Mouse (Mus musculus) activated CD4-positive, CD25-positive, alpha-beta regulatory T cell, adult 4 months (primary cell): ENCODE measurements around the gene Npas3. TPM values are rescaled to one million over a fixed set of nuclear protein-coding genes. Genes with fewer than 3 reads are reported as not detected.

Experiments used
- ATAC-seq: one replicate; pipeline ENCODE4 v1.8.0; 2017
- polyA plus RNA-seq, 2 experiments: library from polyadenylated mRNA; unstranded; fragments of 100-300 nt; shearing (Covaris generic); gene quantifications; one replicate each; pipeline ENCODE4 v1.2.1; 2017

Npas3 gene
- polyA plus RNA-seq, 2 experiments from 2014 or later = 0.05 TPM; not detected in 1

DNA sequence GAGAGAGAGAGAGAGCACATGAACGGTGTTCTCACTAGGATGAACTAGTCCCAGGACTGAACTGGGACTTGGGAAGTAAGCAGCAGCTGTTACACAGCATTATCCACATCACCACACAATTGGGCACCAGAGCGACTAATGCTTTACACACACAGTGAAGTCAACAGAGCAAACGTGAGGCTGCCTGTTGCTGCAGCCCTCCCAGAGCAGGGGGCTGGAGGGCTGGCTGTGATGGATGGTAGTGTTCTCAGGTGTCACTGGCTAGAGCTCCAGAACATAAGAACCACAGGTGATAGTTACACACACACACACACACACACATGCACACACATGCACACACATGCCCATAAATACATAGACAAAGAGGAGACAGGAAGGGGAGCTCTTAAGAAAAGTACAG, 626.7 kb downstream of the Npas3 start:
- ATAC-seq = no peak

DNA sequence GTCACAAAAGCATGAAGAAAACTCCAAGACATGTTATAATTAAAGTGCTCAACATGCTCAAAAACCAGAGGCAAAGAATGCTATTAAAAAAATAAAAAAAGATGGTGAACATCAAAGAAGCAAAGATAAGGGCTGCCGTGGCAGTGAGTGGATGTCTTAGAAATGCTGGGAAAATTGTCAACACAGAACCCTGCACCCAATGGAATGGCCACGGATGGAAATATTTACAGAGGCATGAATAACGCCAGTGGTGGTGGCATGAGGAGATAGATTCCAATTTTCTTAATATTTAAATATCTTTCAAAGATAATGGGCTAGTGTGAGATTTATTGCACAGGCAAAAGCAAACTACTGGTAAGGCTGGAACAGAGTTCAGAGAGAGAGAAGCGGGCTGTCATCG, 628.2 kb downstream of the Npas3 start:
- no peak for ATAC-seq

DNA sequence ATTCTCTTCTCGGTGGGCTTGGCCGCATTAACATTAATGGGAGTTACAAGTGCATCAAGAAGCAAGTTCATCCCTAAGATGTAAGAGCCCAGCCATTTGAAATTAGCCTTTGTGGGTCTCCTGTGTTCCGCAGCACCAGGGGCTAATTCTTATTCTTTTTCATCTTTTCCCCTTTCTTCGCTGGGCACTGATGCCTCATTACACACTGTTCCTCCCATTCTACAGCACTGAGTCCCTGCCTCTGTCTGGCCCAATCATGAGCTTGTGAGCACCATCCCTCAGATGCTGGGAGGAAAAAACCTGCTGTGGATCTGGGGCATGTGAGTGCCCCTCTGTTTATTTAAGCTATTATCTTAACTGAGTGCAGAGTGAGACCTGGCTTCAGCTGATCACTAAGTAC, 633.2 kb downstream of the Npas3 start:
- ATAC-seq = no peak

DNA sequence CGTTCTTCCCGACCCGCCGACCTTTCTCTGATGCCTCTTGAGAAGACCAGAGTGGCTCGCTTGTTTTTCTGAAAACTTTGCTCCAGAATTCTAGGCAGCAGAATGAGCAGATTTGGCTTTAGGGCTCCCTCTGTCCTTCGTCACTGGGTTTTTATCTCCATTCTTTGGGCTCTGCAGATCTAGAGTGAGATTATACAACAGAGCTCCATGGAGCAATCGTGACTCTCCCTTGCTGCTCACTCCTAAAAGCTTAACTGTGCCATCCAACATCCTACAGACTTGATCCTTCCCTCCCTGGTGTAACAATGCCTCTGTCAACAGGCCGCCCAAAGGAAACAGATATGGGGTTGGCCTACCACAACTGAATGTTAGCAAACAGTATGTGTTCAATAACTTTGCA, 634.4 kb downstream of the Npas3 start:
- no peak for ATAC-seq

GRCm38 (mm10) chr12:53888624-53889023, 640.1 kb downstream of the Npas3 start:
- ATAC-seq = no peak

DNA sequence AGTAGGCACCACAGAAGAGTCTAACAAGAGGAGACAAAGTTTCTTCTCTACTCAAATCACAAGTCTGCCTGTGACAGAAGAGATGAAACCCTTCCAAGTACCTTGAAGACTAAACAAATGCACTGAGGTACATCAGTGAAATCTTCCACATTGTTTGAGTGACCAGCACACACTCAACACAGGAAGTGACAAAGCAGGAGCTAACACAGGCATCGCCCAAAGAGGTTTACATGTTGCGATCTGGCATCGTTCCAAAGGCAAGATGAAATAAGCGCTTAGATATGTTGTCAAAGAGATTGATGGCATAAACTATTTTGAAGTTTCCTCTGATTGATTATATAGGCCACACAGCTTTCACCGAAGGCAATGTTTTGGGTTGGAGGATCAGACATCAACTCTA, 647.4 kb downstream of the Npas3 start:
- ATAC-seq = no peak

GRCm38 (mm10) chr12:53908761-53909160, 660.3 kb downstream of the Npas3 start:
- ATAC-seq = no peak

DNA sequence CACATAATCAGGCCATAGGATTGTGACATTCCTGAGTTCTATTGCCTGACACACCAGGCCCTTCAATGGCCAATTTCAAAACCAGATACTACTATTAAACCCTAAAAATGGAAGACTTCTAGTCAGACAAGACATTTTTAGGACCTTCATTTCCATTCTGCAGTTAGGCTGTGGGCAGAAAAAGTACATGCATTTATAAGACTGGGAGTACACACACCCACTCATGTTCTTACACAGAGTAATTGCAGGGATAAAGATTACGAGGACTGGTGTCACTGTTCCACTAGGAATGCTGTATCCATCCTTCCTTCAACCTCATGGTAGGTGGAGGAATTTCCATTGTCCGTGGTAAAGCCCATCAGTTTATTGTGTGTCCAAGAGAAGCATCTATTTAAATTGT, 661.7 kb downstream of the Npas3 start:
- no peak for ATAC-seq

DNA sequence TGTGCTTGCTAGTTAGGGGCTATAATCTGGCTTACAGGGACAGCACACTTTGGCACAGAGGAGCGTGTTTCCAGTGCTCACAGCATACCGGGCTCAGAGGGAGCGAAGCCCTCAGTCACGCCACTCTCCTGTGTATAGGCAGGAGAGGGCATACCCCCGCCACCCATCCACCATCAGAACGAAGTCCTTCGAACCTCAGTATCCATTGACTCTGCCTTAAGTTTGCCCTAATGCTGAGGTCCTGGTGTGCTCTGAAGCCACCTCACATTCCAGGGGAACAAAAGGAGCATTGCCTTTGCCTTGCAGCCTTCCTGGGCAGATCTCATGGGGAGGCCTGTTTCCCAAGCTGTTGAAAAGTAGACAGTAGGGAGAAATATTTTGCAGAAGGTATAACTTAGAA, 673.7 kb downstream of the Npas3 start:
- no peak for ATAC-seq

- no peak for ATAC-seq
Measured at GRCm38 (mm10) chr12:53948826-53949225, 700.3 kb downstream of the Npas3 start.

- no peak for ATAC-seq
Measured at GRCm38 (mm10) chr12:53962004-53962403, 713.5 kb downstream of the Npas3 start.

DNA sequence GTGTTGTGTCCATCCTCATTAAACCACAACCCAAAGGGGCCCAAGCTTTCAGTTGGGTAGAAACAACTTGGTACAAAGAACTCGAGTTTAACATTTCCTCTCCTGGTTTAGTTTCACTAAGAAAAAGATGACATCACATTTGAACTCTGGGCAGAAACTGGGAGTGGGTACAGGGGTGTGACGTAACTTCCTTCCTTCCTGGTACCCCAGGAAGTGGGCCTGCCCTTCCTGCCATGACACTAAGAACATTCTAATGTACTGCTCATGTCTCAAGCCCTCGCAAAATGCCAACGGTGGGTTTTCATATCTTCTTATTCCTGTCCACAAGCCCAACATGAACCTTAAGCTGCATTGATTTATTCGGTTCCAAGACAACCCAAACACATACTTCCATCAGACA, 715.1 kb downstream of the Npas3 start:
- no peak for ATAC-seq

DNA sequence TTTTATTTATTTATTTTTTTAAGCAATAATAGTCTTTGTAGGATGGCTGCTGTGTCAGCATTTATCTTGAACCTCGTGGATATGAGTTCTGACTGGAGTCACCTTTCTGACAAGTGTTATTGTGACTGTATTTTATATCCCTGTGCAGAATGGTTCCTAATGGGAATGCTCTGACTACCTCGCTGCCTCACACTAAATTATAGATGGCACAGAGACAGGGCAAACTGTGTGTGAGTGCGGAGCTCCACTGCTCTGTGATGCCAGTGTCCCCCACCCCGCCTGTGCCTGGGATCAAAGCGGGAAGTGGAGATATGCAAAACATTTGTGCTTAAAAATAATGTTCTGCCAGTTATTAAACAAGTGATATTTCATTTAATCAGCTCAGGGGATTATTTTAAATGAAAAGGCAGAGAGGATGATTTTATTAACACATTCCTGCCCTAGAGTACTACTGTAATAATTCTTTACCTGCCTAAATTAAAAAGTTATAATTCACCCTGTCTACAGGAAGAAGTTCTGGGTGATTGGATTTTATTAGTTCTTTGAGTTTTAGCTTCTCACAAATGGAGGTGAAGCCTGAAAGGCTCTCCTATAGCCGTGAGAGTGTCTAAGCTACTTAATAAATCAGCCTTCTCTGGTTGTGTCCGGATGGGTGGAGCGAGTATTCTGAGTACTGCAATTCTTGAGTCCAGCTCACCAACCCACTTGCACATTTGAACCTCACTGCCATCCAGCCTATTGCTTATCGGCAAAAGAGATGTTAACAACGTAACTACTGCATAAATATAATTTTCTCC, 721.1 kb downstream of the Npas3 start:
- ATAC-seq = no peak

DNA sequence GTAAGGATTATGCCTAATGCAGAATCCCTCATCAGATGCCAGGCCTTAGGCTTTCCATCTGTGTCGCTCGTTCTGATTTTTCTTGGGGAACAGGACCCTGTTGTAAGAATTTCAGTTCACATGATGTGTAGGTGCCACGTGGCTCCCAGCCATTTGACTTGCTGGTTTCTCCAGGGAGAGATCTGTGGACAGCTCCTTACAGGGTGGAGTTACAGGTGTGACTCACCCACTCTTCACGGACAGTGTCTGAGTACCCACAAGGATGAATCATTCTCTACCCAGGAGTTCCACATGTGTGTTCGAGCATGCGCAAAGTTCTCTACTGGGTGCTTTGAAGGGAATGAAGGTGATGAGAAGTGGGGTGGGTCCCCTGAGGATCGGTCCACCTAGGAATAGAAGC, 722.2 kb downstream of the Npas3 start:
- ATAC-seq = no peak

DNA sequence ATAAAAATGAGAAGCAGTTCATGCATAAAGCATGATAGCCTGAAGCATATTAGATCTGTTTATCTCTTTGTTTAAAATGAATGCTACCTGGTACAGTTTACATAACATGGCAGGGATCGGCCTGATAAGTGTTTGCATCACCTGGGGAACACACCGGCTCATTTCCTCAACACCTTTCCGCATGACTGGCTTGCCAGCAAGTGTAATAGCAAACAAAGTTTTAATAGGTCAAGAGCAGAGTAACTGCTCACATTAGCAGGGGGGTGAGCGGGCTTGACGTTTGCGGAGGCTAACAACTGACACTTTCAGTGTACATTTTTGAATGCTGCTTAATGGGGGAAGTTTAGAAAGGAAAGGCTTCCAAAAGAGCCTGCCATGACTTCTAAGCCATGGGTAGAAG, 724.9 kb downstream of the Npas3 start:
- ATAC-seq = no peak

DNA sequence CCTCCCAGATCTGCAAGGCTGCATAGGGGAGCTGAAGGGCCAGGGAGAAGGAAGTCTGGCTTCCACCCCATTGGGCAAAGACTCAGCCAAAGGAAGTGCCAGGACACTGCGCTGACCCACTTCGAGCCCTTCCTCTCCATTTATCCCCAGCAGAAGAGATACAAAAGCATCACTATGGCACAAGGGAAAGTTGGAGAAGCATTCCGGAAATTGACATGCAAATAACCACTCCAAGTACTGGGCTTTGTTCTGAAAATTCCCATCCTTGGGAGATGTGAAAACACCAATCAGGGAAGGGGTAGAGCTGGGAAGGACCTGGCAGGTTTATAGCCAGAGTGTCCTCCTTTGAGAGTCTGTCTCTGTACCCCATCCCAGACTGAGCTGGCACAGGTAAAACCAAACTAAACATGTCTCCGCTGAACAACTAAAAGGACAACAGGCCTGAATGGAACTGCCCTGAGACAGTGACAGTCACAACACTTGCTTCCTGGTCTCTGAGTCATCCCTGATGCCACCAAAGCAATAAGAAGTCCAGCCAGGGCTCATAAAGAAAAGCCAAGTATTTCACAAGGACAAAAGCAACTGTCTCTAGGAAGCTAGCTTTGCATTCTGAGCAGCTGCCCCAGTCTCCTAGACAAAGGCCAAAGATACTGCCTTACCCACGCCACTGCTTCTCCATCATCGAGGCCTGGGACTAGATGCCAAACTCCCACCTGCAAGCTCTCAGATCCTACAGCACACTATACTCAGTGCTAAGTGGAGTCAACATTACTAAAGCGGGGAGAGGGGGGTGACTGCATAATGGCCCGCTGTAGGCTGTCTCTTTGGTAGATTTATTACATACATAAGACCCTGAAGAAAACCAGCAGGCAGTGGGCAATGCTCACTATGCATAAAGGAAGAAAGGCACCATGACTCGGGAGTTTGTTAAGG, 733.4 kb downstream of the Npas3 start:
- no peak for ATAC-seq

DNA sequence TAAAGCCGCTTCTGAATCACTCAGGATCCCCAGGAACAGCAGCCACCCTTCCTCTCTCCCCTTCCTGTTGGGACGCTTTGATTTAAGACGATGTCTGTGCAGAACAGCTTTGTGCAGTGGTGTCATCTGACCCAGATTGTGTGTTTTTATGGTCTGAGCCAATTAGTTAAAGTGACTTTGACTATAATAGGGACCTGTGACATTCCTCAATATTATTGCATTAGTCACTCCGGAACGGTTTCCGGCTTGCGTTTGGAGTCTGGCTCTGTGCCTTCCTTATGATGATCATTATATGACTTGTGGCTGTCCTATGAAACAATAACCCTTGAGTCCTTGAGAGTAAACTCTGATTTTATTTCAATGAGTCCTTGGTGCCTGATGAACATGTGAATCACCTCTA, 735.5 kb downstream of the Npas3 start:
- no peak for ATAC-seq

- no peak for ATAC-seq
Measured at GRCm38 (mm10) chr12:53985851-53986842, 737.7 kb downstream of the Npas3 start.

GRCm38 (mm10) chr12:53992411-53992810, 743.9 kb downstream of the Npas3 start:
- no peak for ATAC-seq

- no peak for ATAC-seq
Measured at GRCm38 (mm10) chr12:53995710-53996109, 747.2 kb downstream of the Npas3 start.

DNA sequence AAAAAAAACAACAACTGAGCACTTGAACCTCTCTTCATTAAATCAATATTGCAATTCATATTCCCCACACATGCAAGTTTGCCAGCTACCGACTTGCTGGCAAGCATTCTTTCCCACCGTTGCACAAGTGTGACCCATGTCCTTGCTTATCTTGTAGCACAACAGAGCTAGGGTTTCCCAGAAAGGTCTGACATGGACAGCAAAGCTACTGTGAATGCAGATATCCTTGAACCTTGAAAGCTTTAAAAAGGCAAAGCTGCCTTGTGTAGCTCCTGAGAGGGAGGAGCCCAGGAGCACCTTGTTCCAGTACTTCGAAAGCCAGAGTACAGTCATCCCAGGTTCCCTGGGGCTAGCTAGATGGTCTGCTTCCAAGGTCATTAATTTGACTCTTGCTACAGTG, 748.7 kb downstream of the Npas3 start:
- no peak for ATAC-seq
